Mouse (Mus musculus): ENCODE data around the gene Paxip1. TPM values are rescaled to one million over a fixed set of nuclear protein-coding genes. Genes with fewer than 3 reads are reported as not detected.

Paxip1 gene
- polyA plus RNA-seq, 1 experiment from 2014 or later, result 34.6 TPM

DNA sequence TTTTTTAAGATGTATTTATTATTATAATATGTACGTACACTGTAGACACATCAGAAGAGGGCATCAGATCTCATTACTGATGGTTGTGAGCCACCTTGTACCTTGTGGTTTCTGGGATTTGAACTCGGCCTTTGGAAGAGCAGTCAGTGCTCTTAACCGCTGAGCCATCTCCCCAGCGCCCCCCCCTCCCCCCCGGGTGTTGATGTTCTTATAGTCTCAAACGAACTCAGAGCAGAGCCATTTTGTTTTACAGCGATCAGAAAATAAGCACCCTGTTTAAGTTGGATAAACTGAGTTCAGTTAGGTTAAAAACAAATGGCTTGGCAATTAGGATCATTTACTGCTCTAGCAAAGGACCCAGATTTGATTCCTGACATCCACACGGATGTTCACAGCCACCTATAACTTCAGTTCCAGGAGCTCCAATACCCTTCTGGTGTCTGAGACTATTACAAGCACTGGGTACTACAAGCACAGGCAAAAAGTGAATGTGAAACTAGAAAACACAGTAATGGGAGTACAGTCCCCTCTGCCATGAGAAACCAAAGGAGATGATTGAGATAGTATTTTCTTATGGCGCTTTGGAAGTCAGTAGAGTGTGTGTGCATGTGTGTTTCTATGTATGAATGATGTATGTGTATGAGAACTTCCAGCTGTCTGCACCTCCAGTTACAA is 1.2 kb upstream of the Paxip1 start:
- Histone ChIP-seq H3K4me3 (ENCODE audit: low read depth, low read length) (no peak overlapping the region), H3K27me3 (ENCODE audit: control insufficient read depth, insufficient read depth, low read length) (no peaks in the 10 kb centered on the region), H3K9ac (ENCODE audit: low read depth, low read length) (no peak overlapping the region), H3K4me1 (replicated peaks; ENCODE audit: control insufficient read depth, insufficient read depth, low read length) (peaks cover 6% of the 10 kb centered on the region), H3K9me3 (ENCODE audit: control insufficient read depth, low read length) (no peaks in the 10 kb centered on the region), H3K27ac (ENCODE audit: low read depth, low read length) (no peak overlapping the region), H3K4me2 (replicated peaks; ENCODE audit: low read depth, low read length) (peak overlapping the region; percentile 13), H3K36me3 (ENCODE audit: control insufficient read depth, insufficient read depth, low read length) (peaks cover 1% of the 10 kb centered on the region; the same call in 1 of the 2 replicates)
- DNase-seq (ENCODE audit: low spot score), result peak; percentile 1
- no peak for ATAC-seq (ENCODE audit: low FRiP score)
- 61% methylated on average over 9 of the region's 9 CpGs for WGBS

GRCm38 (mm10) chr5:27792173-27792470 is 631 bp upstream of the Paxip1 start:
- DNase-seq (ENCODE audit: low spot score) (no peak), ATAC-seq (ENCODE audit: low FRiP score) (no peak)
- H3K36me3 ChIP-seq (ENCODE audit: control insufficient read depth, insufficient read depth, low read length), result peaks cover 3% of the 10 kb centered on the region; the same call in 1 of the 2 replicates
- H3K27ac ChIP-seq (ENCODE audit: low read depth, low read length), result peak overlapping the region; percentile 91
- H3K4me3 ChIP-seq (ENCODE audit: low read depth, low read length), result peak overlapping the region; percentile 82
- peaks cover 6% of the 10 kb centered on the region for H3K4me1 ChIP-seq (replicated peaks; ENCODE audit: control insufficient read depth, insufficient read depth, low read length)
- H3K9me3 ChIP-seq (ENCODE audit: control insufficient read depth, low read length), result no peaks in the 10 kb centered on the region
- H3K27me3 ChIP-seq (ENCODE audit: control insufficient read depth, insufficient read depth, low read length), result no peaks in the 10 kb centered on the region
- peak overlapping the region; percentile 84 for H3K9ac ChIP-seq (ENCODE audit: low read depth, low read length)
- 20% methylated on average over 8 of the region's 8 CpGs for WGBS
- H3K4me2 ChIP-seq (replicated peaks; ENCODE audit: low read depth, low read length), result peak overlapping the region; percentile 66

DNA sequence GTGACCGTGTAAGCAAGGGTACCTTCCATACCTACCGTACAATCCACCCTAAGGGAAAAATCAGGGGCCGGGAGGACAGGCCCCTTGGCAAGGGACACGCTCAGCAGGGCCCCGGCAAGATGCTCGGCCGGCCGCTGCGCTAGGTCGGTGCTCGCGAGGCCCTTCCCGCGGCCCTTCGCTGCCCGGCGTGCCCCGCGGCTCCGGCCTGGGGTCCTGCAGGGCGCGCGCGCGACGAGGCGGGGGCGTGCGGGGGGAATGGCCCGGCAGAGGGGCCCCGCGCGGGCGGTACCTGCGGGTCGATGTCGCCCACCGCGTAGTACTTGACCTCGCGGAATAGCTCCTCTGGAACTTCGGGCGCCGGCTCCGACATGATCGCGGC is 592 bp downstream of the Paxip1 start:
- peak overlapping the region; percentile 84 for H3K9ac ChIP-seq (ENCODE audit: low read depth, low read length)
- peak overlapping the region; percentile 66 for H3K4me2 ChIP-seq (replicated peaks; ENCODE audit: low read depth, low read length)
- H3K36me3 ChIP-seq (ENCODE audit: control insufficient read depth, insufficient read depth, low read length), result peaks cover 5% of the 10 kb centered on the region; the same call in 1 of the 2 replicates
- H3K27me3 ChIP-seq (ENCODE audit: control insufficient read depth, insufficient read depth, low read length), result no peaks in the 10 kb centered on the region
- 0% methylated on average over 40 of the region's 47 CpGs for WGBS
- ATAC-seq (ENCODE audit: low FRiP score) (peak; percentile 82), DNase-seq (ENCODE audit: low spot score) (peak; percentile 88)
- peak overlapping the region; percentile 82 for H3K4me3 ChIP-seq (ENCODE audit: low read depth, low read length)
- peaks cover 6% of the 10 kb centered on the region for H3K4me1 ChIP-seq (replicated peaks; ENCODE audit: control insufficient read depth, insufficient read depth, low read length)
- peak overlapping the region; percentile 91 for H3K27ac ChIP-seq (ENCODE audit: low read depth, low read length)
- no peaks in the 10 kb centered on the region for H3K9me3 ChIP-seq (ENCODE audit: control insufficient read depth, low read length)

GRCm38 (mm10) chr5:27790086-27790909 is 1.2 kb downstream of the Paxip1 start:
- Histone ChIP-seq H3K4me3 (ENCODE audit: low read depth, low read length) (peak overlapping the region; percentile 82), H3K4me1 (replicated peaks; ENCODE audit: control insufficient read depth, insufficient read depth, low read length) (peaks cover 6% of the 10 kb centered on the region), H3K4me2 (replicated peaks; ENCODE audit: low read depth, low read length) (peak overlapping the region; percentile 66), H3K36me3 (ENCODE audit: control insufficient read depth, insufficient read depth, low read length) (peaks cover 5% of the 10 kb centered on the region; the same call in 1 of the 2 replicates), H3K27ac (ENCODE audit: low read depth, low read length) (peak overlapping the region; percentile 91; the same call in 1 of the 2 replicates), H3K9me3 (ENCODE audit: control insufficient read depth, low read length) (no peaks in the 10 kb centered on the region), H3K27me3 (ENCODE audit: control insufficient read depth, insufficient read depth, low read length) (no peaks in the 10 kb centered on the region), H3K9ac (ENCODE audit: low read depth, low read length) (peak overlapping the region; percentile 84)
- WGBS, result 33% methylated on average over 21 of the region's 21 CpGs
- no peak for ATAC-seq (ENCODE audit: low FRiP score)
- no peak for DNase-seq (ENCODE audit: low spot score)

- H3K27ac ChIP-seq (ENCODE audit: low read depth, low read length), result no peak overlapping the region
- peak overlapping the region; percentile 82 for H3K4me3 ChIP-seq (ENCODE audit: low read depth, low read length)
- DNase-seq (ENCODE audit: low spot score) (no peak), ATAC-seq (ENCODE audit: low FRiP score) (no peak)
- peak overlapping the region; percentile 84; the same call in 1 of the 2 replicates for H3K9ac ChIP-seq (ENCODE audit: low read depth, low read length)
- peak overlapping the region; percentile 66 for H3K4me2 ChIP-seq (replicated peaks; ENCODE audit: low read depth, low read length)
- 86% methylated on average over 10 of the region's 10 CpGs for WGBS
- H3K36me3 ChIP-seq (ENCODE audit: control insufficient read depth, insufficient read depth, low read length), result peaks cover 5% of the 10 kb centered on the region; the same call in 1 of the 2 replicates
- peaks cover 6% of the 10 kb centered on the region for H3K4me1 ChIP-seq (replicated peaks; ENCODE audit: control insufficient read depth, insufficient read depth, low read length)
- H3K27me3 ChIP-seq (ENCODE audit: control insufficient read depth, insufficient read depth, low read length), result no peaks in the 10 kb centered on the region
- no peaks in the 10 kb centered on the region for H3K9me3 ChIP-seq (ENCODE audit: control insufficient read depth, low read length)
Observed at GRCm38 (mm10) chr5:27789586-27789985, 1.9 kb downstream of the Paxip1 start.

- 94% methylated on average over 9 of the region's 9 CpGs for WGBS
- Histone ChIP-seq H3K36me3 (ENCODE audit: control insufficient read depth, insufficient read depth, low read length) (peaks cover 18% of the 10 kb centered on the region), H3K4me3 (ENCODE audit: low read depth, low read length) (no peak overlapping the region)
Observed at GRCm38 (mm10) chr5:27783381-27783780, 8.1 kb downstream of the Paxip1 start.

GRCm38 (mm10) chr5:27767948-27768347 is 23.5 kb downstream of the Paxip1 start:
- ATAC-seq (ENCODE audit: low FRiP score), result peak; percentile 54; the same call in 1 of the 2 replicates
- Histone ChIP-seq H3K4me1 (replicated peaks; ENCODE audit: control insufficient read depth, insufficient read depth, low read length) (no peaks in the 10 kb centered on the region), H3K4me3 (ENCODE audit: low read depth, low read length) (no peak overlapping the region), H3K27ac (ENCODE audit: low read depth, low read length) (peak overlapping the region; percentile 74), H3K9ac (ENCODE audit: low read depth, low read length) (no peak overlapping the region), H3K9me3 (ENCODE audit: control insufficient read depth, low read length) (no peaks in the 10 kb centered on the region), H3K4me2 (replicated peaks; ENCODE audit: low read depth, low read length) (no peak overlapping the region), H3K36me3 (ENCODE audit: control insufficient read depth, insufficient read depth, low read length) (peaks cover 15% of the 10 kb centered on the region), H3K27me3 (ENCODE audit: control insufficient read depth, insufficient read depth, low read length) (no peaks in the 10 kb centered on the region)
- peak; percentile 25 for DNase-seq (ENCODE audit: low spot score)
- WGBS, result 75% methylated on average over 5 of the region's 5 CpGs

More at GRCm38 (mm10) chr5:27783381-27783780, 8.1 kb downstream of the Paxip1 start:
- ATAC-seq (ENCODE audit: low FRiP score) (no peak), DNase-seq (ENCODE audit: low spot score) (no peak)
- no peak overlapping the region for H3K9ac ChIP-seq (ENCODE audit: low read depth, low read length)
- no peak overlapping the region for H3K27ac ChIP-seq (ENCODE audit: low read depth, low read length)
- no peaks in the 10 kb centered on the region for H3K27me3 ChIP-seq (ENCODE audit: control insufficient read depth, insufficient read depth, low read length)
- no peaks in the 10 kb centered on the region for H3K4me1 ChIP-seq (replicated peaks; ENCODE audit: control insufficient read depth, insufficient read depth, low read length)
- H3K9me3 ChIP-seq (ENCODE audit: control insufficient read depth, low read length), result no peaks in the 10 kb centered on the region
- no peak overlapping the region for H3K4me2 ChIP-seq (replicated peaks; ENCODE audit: low read depth, low read length)

DNA sequence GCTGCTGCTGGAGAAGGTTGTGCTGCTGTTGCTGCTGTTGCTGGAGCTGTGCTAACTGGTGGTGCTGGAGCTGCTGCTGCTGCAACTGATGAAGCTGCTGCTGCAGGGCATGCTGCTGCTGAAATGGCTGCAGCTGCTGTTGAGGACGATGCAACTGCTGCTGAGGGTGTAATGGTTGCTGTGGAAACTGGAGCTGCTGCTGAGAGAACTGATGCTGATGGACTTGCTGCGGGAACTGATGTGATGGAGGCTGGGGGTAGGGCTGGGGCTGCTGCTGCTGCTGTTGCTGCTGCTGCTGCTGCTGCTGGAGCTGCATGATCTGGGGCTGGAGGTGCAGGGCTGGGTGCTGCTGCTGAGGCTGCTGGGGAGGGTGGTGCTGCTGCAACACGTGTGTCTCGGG is 25.7 kb downstream of the Paxip1 start:
- WGBS, result 75% methylated on average over 4 of the region's 4 CpGs

More for the DNA sequence above, 25.7 kb downstream of the Paxip1 start:
- Histone ChIP-seq H3K4me3 (ENCODE audit: low read depth, low read length) (no peak overlapping the region), H3K9me3 (ENCODE audit: control insufficient read depth, low read length) (no peaks in the 10 kb centered on the region), H3K4me2 (replicated peaks; ENCODE audit: low read depth, low read length) (no peak overlapping the region), H3K4me1 (replicated peaks; ENCODE audit: control insufficient read depth, insufficient read depth, low read length) (no peaks in the 10 kb centered on the region), H3K27me3 (ENCODE audit: control insufficient read depth, insufficient read depth, low read length) (no peaks in the 10 kb centered on the region), H3K27ac (ENCODE audit: low read depth, low read length) (no peak overlapping the region), H3K36me3 (ENCODE audit: control insufficient read depth, insufficient read depth, low read length) (peaks cover 18% of the 10 kb centered on the region; the same call in 1 of the 2 replicates), H3K9ac (ENCODE audit: low read depth, low read length) (no peak overlapping the region)
- no peak for DNase-seq (ENCODE audit: low spot score)
- ATAC-seq (ENCODE audit: low FRiP score), result no peak

Measured in hindbrain, embryonic 11.5 days (tissue).